Mouse (Mus musculus): ENCODE measurements around the gene Abhd14b.

Abhd14b gene

DNA sequence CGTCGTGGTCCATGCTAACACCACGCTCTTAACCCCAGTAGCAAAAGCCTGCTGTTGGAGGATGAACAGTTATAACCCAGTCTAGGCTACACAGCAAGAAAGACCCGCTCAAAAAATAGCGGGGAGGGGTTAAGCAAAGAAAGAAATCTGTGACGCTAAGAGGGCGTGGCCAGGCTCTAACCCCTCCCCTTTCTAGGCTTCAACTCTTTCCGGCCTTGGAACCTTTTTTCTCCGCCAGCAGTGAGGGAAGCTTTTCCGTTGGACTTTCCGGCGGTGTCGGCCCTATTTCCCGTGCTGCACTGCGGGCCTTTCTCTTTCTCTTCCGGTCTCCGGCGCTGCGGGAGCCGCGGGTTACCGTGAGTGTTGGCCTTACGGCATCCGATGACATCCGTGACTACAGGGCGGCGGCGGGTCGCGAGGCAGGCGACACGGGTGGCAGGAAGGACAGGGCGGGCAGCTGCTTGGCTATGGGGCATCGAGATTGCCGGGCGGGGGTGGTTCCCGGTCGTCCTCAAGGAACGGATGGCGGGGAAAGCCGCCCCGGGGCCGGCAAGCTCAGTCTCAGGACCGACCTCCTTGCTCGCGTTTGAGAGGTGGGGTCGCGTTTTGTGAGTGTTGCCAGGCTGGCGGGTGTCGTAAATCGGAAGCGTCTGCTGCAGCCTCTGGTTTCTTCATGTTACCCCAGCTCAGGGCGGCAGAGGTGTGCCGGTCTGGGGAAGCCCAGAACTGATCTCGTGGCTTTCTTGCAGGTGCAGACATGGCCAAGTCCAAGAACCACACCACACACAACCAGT is 17.8 kb upstream of the Abhd14b start, which contains the start of gene Rpl29:
Gene Rpl29 (plus strand): TSS at position 234 of the 794 bp plus-strand sequence.
- DNase-seq (ENCODE audit: low read depth, low spot score): peak; percentile 88

DNA sequence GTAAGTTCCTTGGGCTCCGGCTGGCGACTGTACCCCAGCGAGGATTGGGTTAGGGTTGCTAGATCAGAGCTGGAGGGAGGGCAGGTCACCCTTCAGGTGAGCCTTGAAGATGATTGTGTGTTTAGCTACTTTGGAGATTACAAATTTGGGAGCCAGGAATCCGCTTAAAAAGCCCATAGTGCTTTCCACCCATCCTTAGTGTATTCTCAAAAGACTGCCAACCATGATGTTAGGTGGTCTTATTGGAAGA is 17.3 kb upstream of the Abhd14b start:
- DNase-seq (ENCODE audit: low read depth, low spot score): no peak

DNA sequence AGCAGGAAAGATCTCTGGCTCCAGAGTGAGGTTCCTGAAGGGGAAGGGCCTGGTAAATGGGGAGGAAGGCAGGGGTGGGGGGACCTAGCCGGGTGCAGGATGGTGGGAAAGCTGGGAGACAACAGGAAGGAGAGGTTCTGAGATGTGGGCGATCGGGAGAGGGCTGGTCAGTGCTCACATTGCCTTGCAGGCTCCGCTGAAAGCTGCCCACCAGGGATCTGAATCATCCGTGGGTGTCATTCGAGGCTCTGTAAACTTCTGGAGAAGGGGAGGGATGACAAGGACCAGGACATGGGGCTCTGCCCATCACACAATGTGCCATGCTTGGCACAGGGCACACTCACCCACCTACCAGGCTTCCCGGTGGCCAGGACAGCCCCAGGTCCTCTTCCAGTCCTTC is 13.9 kb upstream of the Abhd14b start:
- no peak for DNase-seq (ENCODE audit: low read depth, low spot score)

DNA sequence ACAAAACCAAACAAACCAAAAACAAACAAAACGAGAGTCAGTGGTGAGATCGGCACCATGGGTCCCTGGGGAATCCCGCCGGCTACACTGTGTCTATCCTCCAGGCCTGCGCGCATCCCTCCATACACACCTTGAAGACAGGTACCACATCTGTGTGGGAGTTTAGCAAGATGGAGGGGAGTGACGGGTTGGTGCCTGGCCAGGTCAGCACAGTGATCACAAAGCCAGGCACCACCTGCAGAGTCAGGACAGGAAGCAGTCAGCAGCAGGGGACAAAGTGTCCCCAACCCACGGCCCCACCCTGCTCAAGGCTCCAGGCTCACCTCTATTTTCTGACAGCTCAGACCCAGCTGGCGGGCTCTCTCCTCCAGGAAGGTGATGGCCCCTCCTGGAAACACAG is 10.7 kb upstream of the Abhd14b start:
- DNase-seq (ENCODE audit: low read depth, low spot score): no peak

DNA sequence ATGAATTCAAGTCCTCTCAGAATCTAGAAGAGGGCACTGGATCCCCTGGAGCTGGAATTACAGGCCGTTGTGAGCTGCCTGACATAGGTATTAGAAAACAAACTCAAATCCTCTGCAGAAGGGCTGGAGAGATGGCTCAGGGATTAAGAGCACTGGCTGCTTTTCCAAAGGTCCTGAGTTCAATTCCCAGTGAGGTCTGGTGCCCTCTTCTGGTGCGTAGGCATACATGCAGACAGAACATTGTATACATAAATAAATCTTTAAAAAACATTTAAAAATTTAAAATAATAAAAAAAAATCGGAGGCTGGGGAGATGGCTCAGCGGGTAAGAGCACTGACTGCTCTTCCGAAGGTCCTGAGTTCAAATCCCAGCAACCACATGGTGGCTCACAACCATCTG is 4.6 kb upstream of the Abhd14b start:
- DNase-seq (ENCODE audit: low read depth, low spot score): no peak

DNA sequence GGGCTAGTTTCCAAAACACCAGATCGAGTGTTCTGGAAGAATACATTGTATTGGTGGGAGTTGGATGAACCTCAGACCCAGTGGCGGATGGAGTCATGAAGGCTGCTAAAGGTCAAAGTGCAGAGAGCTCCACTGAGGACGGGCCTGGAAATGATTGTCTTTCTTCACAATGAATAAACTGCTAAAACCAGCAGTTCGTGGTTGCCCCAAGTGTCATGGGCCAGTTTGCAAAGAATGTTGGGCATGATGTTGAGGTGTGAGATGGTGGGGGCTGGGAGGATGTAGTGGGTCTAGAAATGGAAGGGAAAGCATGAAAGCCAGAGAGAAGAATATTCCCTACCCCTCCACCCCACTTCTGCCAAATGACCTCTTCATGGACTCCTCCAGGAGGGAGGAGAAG is 2.4 kb upstream of the Abhd14b start:
- DNase-seq (ENCODE audit: low read depth, low spot score): no peak

DNA sequence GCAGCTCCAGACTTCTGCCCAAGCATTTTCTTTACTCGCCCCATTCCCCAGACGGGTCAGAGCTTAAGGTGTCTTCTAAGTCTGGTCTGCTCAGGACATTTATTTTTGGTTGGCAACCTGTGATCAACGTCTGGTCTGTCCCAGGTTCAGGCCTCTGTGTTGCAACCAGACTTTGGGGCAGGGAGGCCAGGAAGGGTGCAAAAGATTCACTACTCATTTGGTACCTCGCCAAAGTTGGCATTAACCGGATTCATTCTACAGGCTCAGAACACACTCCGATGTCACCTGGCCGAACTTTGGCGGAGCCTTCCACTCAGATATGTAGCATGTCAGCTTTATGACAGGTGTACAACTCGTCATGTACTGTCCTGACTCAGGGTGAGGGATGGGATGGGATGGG is 692 bp downstream of the Abhd14b start:
- no peak for DNase-seq (ENCODE audit: low read depth, low spot score)

DNA sequence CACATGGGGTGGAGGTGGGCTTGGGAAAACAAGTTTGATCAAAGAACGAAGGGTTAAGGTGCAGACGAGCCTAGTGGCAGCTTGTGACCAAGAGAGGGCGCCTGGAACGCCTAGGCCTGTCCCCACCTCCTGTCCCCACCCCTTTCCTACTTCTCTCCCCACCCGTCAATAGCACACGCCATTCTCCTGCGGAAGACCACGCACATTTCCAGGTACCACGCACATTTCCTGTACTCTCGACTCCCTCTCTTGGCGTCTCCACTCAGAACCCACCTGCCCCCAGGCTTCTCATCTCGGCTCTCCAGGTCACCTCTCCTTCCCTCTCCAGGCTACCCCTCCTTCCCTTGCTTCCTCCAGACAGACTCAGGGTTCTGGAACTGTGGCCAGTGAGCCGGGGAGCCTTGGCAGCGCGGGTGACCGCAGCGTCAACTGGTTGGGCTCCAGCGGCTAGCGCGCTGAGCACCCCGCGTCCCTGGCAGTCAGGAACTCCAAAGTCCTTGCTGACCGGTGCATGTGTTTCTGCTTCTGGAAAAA is 1.3 kb downstream of the Abhd14b start:
- DNase-seq (ENCODE audit: low read depth, low spot score): no peak

DNA sequence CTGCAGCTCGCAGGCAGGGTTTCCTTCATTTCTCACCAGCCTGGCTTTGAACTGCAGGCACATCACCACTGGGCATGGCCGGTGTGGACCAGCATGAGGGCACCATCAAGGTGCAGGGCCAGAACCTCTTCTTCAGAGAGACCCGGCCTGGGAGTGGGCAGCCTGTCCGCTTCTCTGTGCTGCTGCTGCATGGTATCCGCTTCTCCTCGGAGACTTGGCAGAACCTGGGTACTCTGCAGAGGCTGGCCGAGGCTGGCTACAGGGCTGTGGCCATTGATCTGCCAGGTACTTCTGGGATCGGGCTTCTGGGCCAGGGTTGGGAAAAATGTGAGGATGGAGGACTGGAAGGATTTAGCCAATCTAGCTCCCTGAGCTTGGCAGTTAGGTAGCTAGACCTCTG is 2.7 kb downstream of the Abhd14b start:
- DNase-seq (ENCODE audit: low read depth, low spot score): no peak

DNA sequence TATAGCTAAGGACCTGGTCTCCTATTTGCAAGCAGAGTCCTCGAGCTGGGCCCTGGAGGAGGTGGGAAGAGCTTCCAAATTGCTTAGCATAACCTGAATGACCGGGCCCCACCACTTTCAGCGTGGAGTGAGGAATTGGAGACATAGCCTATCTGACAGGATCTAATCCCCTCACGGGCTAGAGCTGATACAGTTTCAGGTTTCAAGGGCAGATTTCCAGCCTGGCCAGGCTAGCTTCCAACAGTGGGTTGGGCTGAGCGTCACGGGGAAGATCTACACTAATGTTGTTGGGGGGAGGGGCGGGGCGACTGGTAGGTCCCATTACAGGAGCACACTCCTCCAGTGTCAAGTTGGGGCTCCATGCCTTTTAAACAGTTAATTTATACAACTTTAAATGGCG is 3.4 kb downstream of the Abhd14b start:
- no peak for DNase-seq (ENCODE audit: low read depth, low spot score)

DNA sequence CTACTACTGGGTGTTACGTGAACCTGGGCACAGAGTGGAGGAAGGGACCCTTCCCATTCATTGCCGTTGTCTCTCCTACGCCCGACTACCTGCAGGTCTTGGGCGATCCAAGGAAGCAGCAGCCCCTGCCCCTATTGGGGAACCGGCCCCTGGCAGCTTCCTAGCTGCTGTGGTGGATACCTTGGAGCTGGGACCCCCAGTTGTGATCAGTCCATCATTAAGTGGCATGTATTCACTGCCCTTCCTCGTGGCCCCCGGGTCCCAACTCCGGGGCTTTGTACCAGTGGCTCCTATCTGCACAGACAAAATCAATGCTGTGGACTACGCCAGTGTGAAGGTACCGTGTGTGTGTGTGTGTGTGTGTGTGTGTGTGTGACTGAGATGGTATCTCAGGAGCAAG is 4.0 kb downstream of the Abhd14b start:
- DNase-seq (ENCODE audit: low read depth, low spot score): no peak

DNA sequence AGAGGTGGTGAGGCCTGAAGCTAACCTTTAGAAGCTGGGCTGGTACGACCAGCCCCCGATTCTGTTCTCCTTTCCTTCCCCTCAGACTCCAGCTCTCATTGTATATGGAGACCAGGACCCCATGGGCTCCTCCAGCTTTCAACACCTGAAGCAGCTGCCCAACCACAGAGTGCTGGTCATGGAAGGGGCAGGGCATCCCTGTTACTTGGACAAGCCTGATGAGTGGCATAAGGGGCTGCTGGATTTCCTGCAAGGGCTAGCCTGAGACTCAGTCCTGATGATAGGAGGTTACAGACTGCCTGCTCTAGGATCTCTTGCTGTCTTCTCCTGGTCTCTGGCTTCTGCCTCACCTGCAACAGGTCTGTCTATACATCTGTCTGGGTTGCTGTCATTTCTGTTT is 4.6 kb downstream of the Abhd14b start:
- no peak for DNase-seq (ENCODE audit: low read depth, low spot score)

DNA sequence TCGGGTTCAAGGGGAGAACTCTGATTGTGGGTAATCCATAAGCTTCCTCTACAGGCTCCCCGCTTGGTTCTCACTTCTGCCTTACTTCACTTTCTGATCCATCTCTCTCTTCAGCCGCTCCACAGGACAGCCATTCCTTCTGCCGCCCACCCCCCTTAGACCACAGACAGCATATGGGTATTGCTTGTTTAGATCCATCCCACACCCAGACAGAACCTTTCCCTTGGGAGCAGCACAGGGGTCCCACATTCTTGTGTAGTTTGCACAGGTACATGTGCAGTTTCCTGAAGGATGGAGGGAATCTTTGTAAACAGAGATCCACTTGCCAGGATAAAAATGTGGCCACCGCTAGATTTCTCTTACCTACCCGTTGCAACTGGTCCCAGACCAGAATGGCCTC is 5.1 kb downstream of the Abhd14b start:
- no peak for DNase-seq (ENCODE audit: low read depth, low spot score)

DNA sequence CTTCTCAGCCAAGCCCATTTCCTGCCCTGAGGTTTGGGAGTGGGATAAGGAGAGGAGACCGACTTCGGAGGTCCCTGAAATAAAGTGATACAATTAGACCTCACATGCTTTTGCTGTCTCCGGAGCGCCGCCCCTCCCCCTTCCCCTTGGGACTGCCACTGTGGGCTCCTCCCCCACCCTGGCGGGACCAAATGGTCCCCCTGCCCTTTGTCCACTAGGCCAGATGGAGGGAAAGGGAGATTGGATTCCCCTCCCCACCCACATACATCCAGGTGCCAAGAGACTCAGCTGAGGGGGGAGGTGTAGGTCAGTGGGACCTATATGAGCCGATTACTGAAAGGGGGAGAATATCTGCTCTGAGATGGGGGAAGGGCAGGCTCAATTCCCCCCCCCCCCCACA is 5.6 kb downstream of the Abhd14b start:
- DNase-seq (ENCODE audit: low read depth, low spot score): no peak

DNA sequence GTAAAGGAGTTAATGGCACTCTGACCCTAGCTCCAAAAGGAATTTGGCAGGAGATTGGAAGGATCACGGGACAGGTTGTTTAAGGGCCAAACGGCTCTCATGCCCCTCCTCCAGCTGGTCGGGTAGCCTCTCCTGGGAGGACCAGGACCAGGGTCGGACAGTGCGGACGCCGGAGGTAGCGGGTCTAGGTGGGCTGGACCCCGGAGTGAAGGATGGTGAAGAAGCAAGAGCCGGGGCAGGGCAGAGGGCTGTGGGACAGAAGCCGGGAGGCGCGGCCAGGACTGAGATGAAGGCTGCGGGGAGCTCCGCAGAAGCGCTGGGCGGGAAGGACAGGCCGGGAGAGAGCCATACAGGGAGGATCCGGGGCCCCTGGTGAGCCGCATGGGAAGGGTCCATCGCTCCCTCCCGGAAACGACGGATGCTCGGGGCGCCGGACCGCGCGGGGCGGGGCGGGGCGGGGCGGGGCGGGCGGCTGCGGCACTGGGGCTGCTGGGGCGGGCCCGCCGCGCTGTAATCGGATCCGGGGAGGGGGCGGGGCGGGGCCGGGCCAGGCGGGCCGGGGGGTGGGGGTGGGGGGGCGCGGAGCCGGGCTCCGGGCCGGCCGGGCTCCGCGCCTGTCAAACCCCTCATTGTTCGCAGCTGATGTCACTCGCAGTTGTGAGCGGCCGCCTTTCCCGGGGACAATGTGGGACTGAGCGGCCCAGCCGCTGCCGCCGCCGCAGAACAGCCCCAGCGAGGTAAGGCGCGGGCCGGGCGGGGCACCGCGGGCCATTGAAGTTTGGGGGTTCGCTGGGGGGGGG is 6.2 kb downstream of the Abhd14b start, which contains the start of gene Pcbp4:
Gene Pcbp4 (plus strand): TSS at position 21 of the 800 bp plus-strand sequence.
- DNase-seq (ENCODE audit: low read depth, low spot score): no peak

DNA sequence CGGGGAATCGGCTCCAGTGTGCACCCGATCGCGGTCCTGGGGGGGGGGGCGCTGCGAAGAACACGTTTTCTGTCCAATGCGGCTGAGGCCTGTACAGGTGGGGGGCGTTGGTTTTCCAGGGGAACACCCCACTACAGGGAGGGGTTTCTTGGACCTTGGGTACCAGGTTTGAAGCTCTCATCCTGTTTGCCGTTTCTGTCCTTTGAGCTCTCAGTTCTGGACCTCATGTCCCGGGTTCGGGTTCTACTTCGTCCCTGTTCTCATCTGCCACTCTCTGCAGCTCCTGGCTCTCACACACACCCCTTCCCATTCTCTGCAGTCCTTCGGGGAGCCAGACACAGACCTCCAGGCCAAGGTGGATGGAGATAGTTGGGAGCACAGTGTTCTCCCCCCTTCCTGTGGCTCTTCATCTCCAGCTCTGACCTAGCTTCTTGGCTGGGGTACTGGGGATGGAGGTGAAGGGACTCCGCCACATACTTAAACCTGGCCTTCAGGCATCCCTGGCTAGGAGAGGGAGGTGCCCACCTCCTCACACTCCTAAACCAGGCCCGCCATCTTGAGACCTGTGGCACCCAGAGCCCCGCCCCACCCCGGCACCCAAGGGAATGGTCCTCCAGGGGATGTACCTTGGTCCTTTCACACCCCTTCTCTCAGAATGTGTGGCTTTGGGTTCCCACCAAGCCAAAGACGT is 7.0 kb downstream of the Abhd14b start:
- DNase-seq (ENCODE audit: low read depth, low spot score): no peak

DNA sequence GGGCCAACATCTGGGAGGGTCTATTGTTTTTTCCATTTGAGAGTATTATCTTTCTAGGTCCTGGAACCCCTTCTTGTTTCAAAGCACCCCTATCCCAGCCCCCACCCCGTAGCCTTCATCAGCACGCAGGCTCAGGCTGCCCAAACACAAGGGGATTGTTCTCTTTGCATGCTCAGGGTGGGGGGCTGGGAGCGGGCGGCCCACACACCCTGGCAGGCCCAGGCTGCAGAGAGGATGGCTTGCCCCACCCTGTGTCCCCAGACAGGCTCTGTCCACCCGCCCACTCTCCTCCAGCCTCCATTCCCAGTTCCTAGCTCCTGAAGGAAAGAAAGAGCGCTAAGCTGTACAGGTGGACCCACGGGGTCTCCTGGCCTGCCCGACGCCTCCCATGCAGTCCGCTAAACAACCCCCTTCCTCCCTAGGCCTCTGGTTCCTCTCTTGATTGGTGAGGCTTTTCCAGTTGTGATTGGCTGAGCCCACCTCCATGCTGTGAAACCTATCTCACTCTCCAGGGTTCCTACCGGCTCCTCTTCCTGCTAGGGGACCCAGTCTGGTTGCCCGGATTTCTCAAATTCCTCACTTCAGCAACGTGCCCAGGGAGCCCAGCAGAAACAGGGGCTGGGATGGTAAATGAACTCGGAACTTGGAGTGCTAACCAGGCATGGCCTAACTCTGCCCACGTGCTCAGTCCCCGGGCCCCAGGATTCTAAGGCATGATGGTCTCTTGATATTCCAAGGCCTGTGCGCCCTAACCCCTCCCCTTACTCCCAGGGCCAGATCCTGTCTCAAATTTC is 7.8 kb downstream of the Abhd14b start:
- DNase-seq (ENCODE audit: low read depth, low spot score): no peak

DNA sequence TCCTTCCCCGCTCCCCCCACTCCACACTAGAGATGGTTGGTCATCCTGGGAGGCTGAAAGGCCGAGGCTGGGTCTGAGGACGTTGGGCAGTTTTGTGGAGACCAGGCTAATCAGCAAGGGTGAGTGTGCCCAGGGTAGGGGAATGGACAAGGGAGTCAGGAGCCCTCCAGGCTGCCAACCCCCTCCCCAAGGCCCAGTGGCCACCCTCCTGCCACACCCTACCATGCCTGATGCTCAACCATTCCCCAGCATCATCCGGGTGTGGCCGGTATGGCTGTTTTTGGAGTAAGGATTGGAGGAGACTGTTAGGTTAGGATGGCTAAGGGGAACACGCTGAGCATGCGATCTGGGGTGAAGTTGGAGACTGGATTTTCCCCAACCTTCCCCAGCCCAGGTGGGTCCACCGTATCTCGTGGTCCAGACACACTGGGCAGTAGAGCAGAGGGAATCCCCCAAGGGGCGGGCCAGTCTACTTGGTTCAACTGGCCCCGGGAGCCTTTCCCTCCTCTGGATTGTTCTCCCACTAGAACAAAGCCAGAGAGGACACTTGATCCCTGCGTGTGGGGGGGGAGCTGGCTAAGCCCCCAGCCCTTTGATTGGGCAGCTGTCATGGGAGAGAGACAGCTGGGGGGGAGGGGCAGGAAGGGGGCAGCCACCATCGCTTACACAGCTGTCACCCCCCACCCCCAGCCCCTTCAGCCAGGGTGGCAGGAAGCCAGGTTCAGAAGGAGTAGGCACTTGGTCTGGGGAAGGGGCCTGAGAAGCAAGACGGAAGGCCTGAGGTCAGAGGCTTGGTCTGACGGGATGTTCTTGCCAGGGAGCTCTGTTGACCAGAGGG is 9.3 kb downstream of the Abhd14b start:
- no peak for DNase-seq (ENCODE audit: low read depth, low spot score)

DNA sequence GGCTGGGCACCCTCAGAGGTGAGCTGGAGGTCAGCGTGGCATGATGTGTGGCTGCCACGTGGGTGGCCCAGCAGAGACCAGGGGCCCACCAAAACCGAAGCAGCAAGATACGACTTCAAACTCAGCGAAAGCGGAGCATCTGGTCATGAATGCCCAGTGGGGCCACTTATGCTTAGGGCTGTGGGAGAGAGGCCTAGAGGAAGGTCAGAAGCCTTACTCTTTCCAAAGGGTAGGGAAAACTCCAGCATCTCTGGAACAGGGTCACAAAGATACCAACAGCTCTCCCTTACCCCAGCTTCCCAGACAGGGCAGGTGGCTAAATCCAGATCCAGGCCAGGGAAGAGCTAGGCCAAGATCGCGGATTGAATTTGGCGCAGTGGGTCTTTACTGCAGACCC is 9.9 kb downstream of the Abhd14b start:
- no peak for DNase-seq (ENCODE audit: low read depth, low spot score)

DNA sequence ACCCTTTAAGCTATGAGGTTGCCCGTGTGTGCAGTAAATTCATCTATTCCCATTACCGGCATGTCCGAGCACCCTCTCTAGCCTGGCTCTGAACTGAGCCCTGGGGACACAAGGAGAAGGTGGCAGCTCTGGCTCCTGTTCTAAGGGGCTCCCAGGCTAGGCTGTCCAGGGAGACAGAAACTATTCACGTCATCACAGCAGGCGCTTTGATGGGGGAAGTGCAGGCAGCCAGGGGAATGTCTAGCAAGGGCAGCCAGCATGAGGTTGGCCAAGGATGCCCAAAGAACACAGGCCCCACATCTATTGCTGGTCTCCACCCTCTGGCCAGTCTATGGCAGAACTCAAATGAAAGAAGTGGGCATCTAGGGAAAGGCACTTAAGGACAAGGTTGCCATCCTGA is 10.7 kb downstream of the Abhd14b start:
- no peak for DNase-seq (ENCODE audit: low read depth, low spot score)

DNA sequence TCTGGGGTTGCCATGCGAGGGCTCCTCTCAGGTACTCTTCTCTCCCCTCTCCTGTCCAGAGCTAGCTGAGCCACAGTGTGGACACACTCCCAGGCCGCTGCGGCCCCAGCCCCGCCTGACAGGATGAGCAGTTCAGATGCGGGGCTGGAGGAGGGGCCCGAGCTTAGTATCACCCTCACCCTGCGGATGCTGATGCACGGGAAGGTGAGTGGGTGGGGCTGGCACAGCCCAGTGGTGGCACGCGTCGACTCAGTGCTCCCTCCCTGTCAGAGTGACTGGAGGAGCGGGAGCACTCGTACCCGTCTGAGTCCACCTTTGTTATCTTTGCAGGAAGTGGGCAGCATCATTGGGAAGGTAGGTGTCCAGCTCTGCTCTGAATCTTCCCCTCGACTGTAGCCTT is 12.7 kb downstream of the Abhd14b start:
- no peak for DNase-seq (ENCODE audit: low read depth, low spot score)

Data from WW6 (cell line).